Mouse (Mus musculus) midbrain, embryonic 10.5 days (tissue): ENCODE results near the gene Jmjd7. TPM values are rescaled to one million over a fixed set of nuclear protein-coding genes. Genes with fewer than 3 reads are reported as not detected.

Source experiments
- DNase-seq: peaks from one replicate; pipeline ENCODE4 v3.0.0-alpha.2; 2017; ENCODE audit warnings: low spot score
- H3K27ac ChIP-seq: fragments of 300-500 bp; sonication (generic); replicated peaks from 2 replicates; pipeline ENCODE4 v1.5.1; 2016; ENCODE audit warnings: mild to moderate bottlenecking
- H3K27me3 ChIP-seq: fragments of 300-500 bp; sonication (generic); 2 replicates; pipeline ENCODE4 v1.6.1; 2016; ENCODE audit warnings: low read depth, mild to moderate bottlenecking; ENCODE audit not compliant: poor library complexity, severe bottlenecking
- H3K36me3 ChIP-seq: fragments of 300-500 bp; sonication (generic); 2 replicates; pipeline ENCODE4 v1.6.1; 2016; ENCODE audit warnings: mild to moderate bottlenecking, moderate library complexity
- H3K4me1 ChIP-seq: fragments of 300-500 bp; sonication (generic); 2 replicates; pipeline ENCODE4 v1.6.1; 2016
- H3K4me3 ChIP-seq: fragments of 300-500 bp; sonication (generic); 2 replicates; pipeline ENCODE4 v1.5.1; 2016; ENCODE audit warnings: mild to moderate bottlenecking, moderate library complexity
- H3K9me3 ChIP-seq: fragments of 300-500 bp; sonication (generic); replicated peaks from 2 replicates; pipeline ENCODE4 v1.6.1; 2016; ENCODE audit warnings: mild to moderate bottlenecking
- WGBS: fragments of 180-500 bp; shearing (Covaris S2); methylation state at CpG from one replicate; pipeline ENCODE4 v1.1.7; 2016; 5-methylcytosine and 5-hydroxymethylcytosine counted together
- polyA plus RNA-seq: library from polyadenylated mRNA; unstranded; fragments of >200 nt; fragmentation: Nextera tagmentation; extraction: Ambion mirVana; gene quantifications from 2 replicates; pipeline ENCODE4 v1.2.1, GENCODE M21; 2016

Gene Jmjd7
- polyA plus RNA-seq, 1 experiment from 2014 or later: 21.2 TPM

DNA sequence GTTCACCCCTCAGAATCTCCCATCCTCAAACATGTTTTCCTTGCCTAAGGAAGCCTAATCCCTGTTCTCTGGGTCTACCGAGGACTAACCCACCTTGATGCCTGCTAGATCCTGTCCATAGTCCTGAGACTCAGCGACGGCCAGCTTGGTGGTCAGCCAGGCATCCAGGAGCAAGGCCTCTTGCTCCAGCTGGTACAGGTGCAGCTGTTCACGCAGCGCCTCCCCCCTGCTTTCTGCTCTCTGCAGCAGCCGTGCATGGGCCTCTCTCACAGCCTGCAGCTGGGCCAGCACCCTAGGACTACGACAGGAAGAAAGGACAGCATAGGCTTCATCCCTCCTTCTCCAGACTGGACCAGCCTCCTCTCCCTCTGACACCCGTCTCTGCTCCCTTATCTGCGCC lies 20.9 kb downstream of the Jmjd7 start:
- no peak overlapping the region for H3K27ac ChIP-seq
- H3K27me3 ChIP-seq: no peaks in the 10 kb centered on the region
- DNase-seq: no peak
- no peak overlapping the region for H3K4me3 ChIP-seq
- 80% methylated on average over 9 of the region's 9 CpGs for WGBS
- H3K9me3 ChIP-seq: no peaks in the 10 kb centered on the region
- no peaks in the 10 kb centered on the region for H3K36me3 ChIP-seq
- peaks cover 5% of the 10 kb centered on the region; the same call in 1 of the 2 replicates for H3K4me1 ChIP-seq

DNA sequence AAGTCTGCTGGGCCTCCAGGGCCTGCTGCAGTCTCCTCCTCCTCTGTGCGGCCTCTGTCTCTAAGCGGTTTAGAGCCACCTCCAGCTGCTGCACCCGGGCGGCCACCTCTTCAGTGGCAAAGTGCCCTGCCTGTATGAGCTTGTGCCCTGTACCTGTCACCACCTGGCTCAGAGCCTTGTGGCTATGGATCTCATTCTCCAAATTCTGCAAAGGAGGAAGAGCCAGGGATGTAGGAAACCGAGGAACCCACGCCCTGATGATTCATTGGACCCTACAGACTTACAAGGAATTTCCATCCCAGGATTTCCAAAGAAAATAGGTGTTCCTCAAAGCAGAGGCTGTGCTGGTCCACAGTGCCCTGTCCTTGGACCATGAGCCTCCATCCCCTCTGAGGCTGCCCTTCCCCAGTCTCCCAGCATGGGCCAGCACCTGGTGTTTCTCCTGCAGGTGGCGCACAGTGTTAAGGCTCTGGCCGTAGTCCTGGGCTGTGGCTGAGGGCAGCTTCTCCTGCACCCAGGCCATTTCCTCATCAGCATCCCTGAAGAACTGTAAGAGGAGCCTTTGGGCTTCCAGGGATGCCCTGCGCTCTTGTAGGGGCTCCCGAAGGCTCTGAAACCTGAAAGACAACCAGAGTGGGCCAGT lies 22.5 kb downstream of the Jmjd7 start:
- H3K9me3 ChIP-seq: no peaks in the 10 kb centered on the region
- H3K4me3 ChIP-seq: no peak overlapping the region
- H3K27me3 ChIP-seq: no peaks in the 10 kb centered on the region
- whole genome bisulfite sequencing: 57% methylated on average over 10 of the region's 10 CpGs
- no peak overlapping the region for H3K27ac ChIP-seq
- DNase-seq: peak; percentile 48
- H3K36me3 ChIP-seq: no peaks in the 10 kb centered on the region
- H3K4me1 ChIP-seq: peaks cover 5% of the 10 kb centered on the region; the same call in 1 of the 2 replicates

DNA sequence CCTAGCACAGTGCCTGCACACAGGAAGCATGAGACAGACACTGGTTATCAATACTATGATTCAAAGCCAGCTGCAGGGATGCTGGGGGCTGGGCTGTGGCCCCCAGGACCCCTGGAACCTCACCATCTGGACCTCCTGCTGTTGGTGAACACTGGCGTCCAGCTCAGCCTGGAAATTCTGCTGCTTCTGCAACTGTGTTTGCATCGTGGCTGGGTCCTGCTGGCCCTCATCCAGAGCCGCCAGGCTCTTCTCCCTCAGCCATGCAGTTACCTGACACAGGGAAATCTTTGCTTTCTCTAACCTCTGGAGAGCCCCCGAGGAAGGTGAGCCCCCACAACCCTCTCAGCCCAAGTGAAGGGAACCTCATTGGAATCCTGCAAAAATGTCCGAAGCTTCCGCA lies 24.1 kb downstream of the Jmjd7 start:
- DNase-seq: no peak
- 69% methylated on average over 6 of the region's 6 CpGs for WGBS
- H3K27me3 ChIP-seq: no peaks in the 10 kb centered on the region

DNA sequence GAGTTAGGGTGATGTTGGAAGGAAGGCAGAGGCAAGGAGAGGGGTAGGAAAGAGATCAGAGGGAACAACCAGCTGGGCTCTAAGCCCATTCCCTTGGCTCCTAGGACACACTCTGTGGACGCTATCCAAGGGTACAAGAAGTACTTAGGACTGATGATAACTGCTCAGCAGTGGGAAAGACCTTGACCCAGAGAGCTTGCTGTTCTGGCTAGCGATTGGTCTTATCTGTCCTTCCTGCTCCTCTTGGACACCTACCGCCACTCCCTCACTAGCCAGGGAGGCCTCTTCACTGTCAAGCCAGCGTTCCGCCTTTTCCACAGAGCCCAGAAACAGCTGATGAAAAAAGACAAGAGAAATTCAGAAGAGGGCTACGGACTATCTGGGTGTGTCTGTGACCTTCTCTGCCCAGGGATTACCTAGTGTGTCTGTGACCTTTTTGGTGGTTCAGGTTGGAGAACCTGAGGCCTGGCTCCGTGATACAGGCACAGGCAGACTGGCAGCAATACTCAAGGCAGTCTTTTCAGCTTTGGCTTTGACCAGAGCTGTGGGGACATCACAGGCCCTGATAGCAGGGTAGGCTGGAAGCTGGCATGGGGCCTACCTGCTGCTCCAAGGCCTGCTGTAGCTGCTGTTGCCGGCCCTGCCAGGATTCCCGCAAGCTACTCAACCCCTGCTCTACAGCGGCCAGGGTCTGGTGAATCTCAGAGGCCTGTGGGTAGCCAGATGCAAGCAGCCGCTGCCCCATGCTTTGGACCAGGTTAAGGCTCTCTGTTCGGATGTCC lies 27.7 kb downstream of the Jmjd7 start:
- H3K4me3 ChIP-seq: no peak overlapping the region
- H3K27me3 ChIP-seq: no peaks in the 10 kb centered on the region

More for the DNA sequence above, 24.1 kb downstream of the Jmjd7 start:
- Histone ChIP-seq H3K9me3 (no peaks in the 10 kb centered on the region), H3K4me3 (no peak overlapping the region), H3K27ac (no peak overlapping the region), H3K36me3 (no peaks in the 10 kb centered on the region), H3K4me1 (peaks cover 4% of the 10 kb centered on the region; the same call in 1 of the 2 replicates)

DNA sequence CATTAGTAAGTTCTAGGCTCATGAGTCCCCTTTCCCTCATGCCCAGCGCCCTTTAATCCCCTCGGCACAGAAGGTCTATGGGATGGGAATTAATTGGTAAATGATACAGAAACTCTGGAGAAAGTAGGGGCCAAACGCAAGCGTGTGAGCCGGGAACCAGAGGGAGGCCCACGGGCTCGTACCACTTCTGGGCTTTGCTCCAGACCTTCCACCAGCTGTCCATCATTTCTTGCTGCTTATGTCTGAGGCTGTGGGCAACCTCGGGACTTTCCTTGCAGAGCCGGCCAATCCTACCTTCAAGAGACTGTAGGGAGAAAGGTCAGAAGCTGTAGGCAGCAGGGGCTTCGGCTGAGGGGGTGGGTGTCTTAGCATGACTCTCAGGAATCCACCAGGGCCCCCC lies 28.6 kb downstream of the Jmjd7 start:
- Histone ChIP-seq H3K4me3 (no peak overlapping the region), H3K27ac (no peak overlapping the region), H3K4me1 (no peaks in the 10 kb centered on the region; the same call in 1 of the 2 replicates), H3K36me3 (no peaks in the 10 kb centered on the region), H3K9me3 (no peaks in the 10 kb centered on the region), H3K27me3 (no peaks in the 10 kb centered on the region)
- WGBS: 88% methylated on average over 10 of the region's 10 CpGs
- DNase-seq: no peak

More for the DNA sequence above, 27.7 kb downstream of the Jmjd7 start:
- no peaks in the 10 kb centered on the region for H3K36me3 ChIP-seq
- H3K9me3 ChIP-seq: no peaks in the 10 kb centered on the region
- WGBS: 89% methylated on average over 12 of the region's 12 CpGs
- DNase-seq: no peak
- H3K4me1 ChIP-seq: no peaks in the 10 kb centered on the region; the same call in 1 of the 2 replicates
- no peak overlapping the region for H3K27ac ChIP-seq

DNA sequence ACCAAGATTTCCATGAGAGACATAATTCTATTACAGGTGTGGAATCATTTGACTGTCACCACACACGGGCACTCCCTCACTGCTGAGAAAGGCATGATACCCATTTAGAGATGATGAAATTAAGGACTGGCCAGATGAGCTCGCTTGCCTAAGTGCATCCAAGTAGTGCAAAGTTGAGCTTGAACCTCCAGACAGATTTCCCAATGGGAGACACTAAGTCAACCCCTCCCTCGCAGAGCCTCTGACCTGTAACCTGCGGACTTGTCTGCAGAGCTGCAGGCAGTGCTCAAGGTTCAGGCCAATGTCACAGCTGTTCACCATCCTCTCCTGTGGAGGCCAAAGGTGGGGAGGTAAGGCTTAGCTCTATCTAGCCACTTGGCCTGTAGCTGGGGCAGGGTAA lies 31.5 kb downstream of the Jmjd7 start:
- H3K27me3 ChIP-seq: no peaks in the 10 kb centered on the region
- H3K4me3 ChIP-seq: no peak overlapping the region
- 88% methylated on average over 4 of the region's 4 CpGs for WGBS
- no peaks in the 10 kb centered on the region for H3K9me3 ChIP-seq
- no peaks in the 10 kb centered on the region for H3K36me3 ChIP-seq
- no peaks in the 10 kb centered on the region; the same call in none of the 2 replicates for H3K4me1 ChIP-seq
- H3K27ac ChIP-seq: no peak overlapping the region
- no peak for DNase-seq

DNA sequence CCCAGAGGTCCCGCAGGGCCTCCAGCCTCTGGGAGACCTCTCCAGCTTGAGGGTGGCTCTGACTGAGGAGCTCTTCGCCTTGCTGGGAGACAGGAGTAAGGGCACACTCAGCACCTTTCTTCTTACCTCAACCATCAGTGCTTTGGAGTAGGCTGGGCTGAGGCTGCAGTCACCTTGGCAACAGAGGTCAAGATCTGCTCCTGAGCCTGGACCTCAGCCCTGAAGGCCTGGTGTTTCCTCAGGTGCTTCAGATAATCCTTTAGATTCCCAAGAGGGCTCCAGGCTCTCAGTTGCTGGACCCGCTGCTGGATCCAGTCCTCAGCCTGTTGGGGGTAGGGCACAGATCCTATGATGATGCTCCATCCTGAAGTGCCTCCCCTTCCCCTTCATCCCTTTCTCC lies 32.2 kb downstream of the Jmjd7 start:
- Histone ChIP-seq H3K27me3 (no peaks in the 10 kb centered on the region), H3K4me1 (no peaks in the 10 kb centered on the region; the same call in none of the 2 replicates), H3K36me3 (no peaks in the 10 kb centered on the region), H3K9me3 (no peaks in the 10 kb centered on the region), H3K27ac (no peak overlapping the region), H3K4me3 (no peak overlapping the region)
- no peak for DNase-seq
- WGBS: 80% methylated on average over 3 of the region's 3 CpGs

DNA sequence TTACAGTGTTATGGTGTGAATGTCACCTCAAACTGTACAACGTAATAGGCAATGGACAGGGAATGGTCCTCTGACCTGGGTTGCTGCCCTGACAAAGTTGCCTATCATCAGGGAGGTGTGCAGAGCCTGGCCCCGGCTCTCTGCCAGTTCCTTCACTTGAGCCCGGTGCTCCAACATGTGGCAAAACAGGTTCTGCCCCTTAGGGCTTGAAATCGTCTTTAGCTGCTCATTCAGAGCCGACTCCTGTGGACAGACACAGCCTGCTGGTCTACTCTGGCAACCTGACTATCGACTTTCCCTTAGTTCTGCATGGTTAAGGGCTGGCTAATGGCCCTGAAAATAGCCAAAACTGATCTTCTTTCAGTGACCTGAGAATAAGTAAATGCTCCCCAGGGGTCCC lies 32.9 kb downstream of the Jmjd7 start:
- Histone ChIP-seq H3K9me3 (no peaks in the 10 kb centered on the region), H3K36me3 (no peaks in the 10 kb centered on the region), H3K4me1 (no peaks in the 10 kb centered on the region; the same call in none of the 2 replicates), H3K4me3 (no peak overlapping the region), H3K27ac (no peak overlapping the region), H3K27me3 (no peaks in the 10 kb centered on the region)
- no peak for DNase-seq
- WGBS: 79% methylated on average over 6 of the region's 6 CpGs

DNA sequence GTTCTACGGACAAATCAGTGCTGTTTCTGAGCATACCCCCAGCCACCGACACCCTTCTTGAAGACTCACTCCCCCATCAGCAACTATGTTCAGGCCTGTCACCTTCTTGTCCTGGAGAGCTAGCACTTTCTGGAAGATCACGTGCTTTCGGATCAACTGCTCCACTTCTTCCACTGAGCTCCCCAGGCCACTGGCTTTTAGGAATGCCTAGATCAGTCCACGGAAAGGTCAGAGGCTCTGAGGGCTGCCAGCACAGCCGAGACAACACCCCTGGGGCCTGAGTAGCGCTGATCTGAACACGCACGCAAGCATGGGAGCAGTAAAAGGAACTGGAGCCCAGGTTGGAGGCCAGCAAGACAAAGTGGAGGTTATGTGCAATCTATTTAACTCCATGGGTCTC lies 33.4 kb downstream of the Jmjd7 start:
- Histone ChIP-seq H3K4me3 (no peak overlapping the region), H3K27me3 (no peaks in the 10 kb centered on the region), H3K9me3 (no peaks in the 10 kb centered on the region), H3K36me3 (no peaks in the 10 kb centered on the region), H3K4me1 (no peaks in the 10 kb centered on the region; the same call in none of the 2 replicates), H3K27ac (no peak overlapping the region)
- 83% methylated on average over 9 of the region's 9 CpGs for WGBS
- DNase-seq: no peak

DNA sequence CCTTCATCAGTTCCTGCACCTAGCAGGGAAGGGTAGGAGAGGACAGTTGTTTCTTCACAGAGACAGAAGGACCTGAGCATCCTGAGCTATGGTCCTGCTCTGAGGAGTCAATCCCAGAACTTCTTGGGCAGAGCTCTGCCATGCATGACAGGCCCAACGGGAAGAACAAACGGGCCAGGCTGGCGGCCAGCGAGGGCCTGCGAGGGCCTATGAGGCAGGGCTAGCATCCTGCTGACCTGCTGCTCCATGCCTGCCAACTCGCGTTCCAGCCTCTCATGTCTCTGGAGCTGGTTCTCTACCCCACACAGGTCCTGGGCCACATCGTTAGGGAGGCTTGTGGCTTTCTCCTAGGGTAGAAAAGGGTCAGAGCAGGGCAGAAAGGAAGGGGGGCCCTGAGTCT lies 35.0 kb downstream of the Jmjd7 start:
- Histone ChIP-seq H3K27ac (no peak overlapping the region), H3K36me3 (no peaks in the 10 kb centered on the region), H3K4me1 (peaks cover 2% of the 10 kb centered on the region), H3K4me3 (no peak overlapping the region), H3K27me3 (no peaks in the 10 kb centered on the region), H3K9me3 (no peaks in the 10 kb centered on the region)
- 83% methylated on average over 8 of the region's 8 CpGs for whole genome bisulfite sequencing
- DNase-seq: no peak

DNA sequence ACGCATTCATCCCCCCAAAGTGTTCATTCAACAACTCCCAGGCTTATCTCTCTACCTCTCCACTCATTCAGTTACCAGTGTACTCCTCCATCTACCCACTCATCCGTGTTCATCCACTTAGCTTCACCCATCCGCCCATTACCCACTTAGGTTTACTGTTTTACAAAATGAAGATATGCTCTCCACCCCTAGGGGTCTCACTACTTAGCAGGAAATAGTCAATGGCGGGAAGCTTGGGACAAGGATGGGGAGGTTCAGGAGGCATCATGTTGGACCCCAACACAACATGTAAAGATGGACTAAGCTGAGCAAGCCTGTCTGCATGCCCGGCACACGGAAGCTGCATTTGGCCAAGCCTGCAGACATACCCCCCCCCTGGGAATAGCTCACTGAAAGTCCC lies 37.4 kb downstream of the Jmjd7 start:
- WGBS: 85% methylated on average over 6 of the region's 6 CpGs
- peaks cover 19% of the 10 kb centered on the region for H3K4me1 ChIP-seq
- H3K27me3 ChIP-seq: peaks cover 6% of the 10 kb centered on the region; the same call in 1 of the 2 replicates

DNA sequence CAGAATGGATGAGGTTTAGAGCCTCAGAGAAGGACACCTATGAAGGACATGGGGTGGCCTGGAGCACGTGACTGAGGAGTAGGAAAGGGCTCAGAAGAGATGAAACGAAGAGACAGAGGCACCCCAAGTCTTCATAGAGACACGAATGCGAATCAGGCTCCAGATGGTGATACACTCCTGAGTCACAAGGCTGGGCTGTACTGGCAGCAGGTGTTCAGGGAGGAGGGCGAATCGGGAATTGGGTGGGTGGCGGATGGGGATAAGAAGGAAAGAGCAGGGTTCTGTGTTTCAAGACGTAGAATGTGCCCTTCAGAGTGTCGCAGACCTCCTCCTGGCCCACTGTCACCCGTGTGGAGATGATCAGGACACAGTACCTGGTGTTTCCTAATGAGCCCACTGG lies 38.0 kb downstream of the Jmjd7 start:
- no peak for DNase-seq
- H3K27ac ChIP-seq: no peak overlapping the region
- peaks cover 8% of the 10 kb centered on the region; the same call in 1 of the 2 replicates for H3K27me3 ChIP-seq
- no peaks in the 10 kb centered on the region for H3K36me3 ChIP-seq
- 92% methylated on average over 10 of the region's 10 CpGs for WGBS
- no peaks in the 10 kb centered on the region for H3K9me3 ChIP-seq
- H3K4me1 ChIP-seq: peaks cover 21% of the 10 kb centered on the region
- no peak overlapping the region for H3K4me3 ChIP-seq

More for the DNA sequence above, 37.4 kb downstream of the Jmjd7 start:
- Histone ChIP-seq H3K4me3 (no peak overlapping the region), H3K9me3 (no peaks in the 10 kb centered on the region), H3K27ac (no peak overlapping the region), H3K36me3 (no peaks in the 10 kb centered on the region)
- no peak for DNase-seq

DNA sequence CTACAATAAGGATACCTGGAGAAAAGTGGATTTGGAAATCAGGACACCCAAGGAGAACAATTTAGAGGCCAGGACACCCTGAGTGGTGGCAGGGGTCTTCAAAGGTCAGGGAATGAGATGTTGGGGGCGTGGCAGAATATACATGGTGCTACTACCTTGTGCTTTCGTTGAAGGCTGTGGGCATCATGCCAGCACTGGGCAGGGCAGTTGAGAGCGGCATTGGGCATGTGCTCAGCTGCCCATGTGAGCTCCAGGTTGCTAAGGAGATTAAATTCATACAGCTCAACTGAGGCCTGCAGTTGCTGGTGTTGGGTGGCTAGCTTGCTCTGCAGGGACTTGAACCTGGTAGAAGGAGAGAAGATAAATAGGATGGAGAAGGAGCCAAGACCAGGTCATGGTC lies 38.9 kb downstream of the Jmjd7 start:
- Histone ChIP-seq H3K27me3 (peaks cover 8% of the 10 kb centered on the region; the same call in 1 of the 2 replicates), H3K9me3 (no peaks in the 10 kb centered on the region), H3K27ac (no peak overlapping the region), H3K4me3 (no peak overlapping the region), H3K36me3 (no peaks in the 10 kb centered on the region), H3K4me1 (peaks cover 21% of the 10 kb centered on the region)
- DNase-seq: no peak
- WGBS: 84% methylated on average over 3 of the region's 3 CpGs
